Mouse (Mus musculus): ENCODE data around the gene Mex3d. TPM values are rescaled to one million over a fixed set of nuclear protein-coding genes. Genes with fewer than 3 reads are reported as not detected.
A peak's percentile ranks its signal among the peaks of the same experiment; 100 is the strongest.

Gene Mex3d
- polyA plus RNA-seq, 1 experiment from 2014 or later: 0.78 TPM

DNA sequence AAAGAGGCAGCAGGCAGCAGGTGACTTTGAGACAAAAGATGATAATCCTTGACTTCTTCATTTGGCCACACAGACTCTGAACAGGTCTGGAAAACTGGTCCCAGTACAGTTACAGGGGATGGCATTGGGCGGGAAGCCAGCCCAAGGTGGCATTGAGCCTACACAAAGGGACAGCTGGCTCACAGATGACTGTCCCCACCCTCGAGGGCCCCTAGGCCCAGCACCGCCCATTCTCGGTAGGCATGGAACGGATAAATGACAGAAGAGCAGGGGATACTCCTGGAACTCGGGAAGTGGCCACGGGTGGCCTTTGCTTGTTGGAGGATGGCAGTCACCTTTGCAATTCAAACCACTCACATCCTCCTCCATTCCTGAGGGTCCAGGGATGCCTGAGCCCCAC, 2.1 kb downstream of the Mex3d start:
- 0 out of 2 replicates have a peak overlapping the region, but pooled peaks have one; percentile 72 for H3K9ac ChIP-seq
- WGBS (ENCODE audit: insufficient replicate concordance): 48% methylated on average over 7 of the region's 7 CpGs
- no peaks in the 10 kb centered on the region for H3K9me3 ChIP-seq (replicated peaks)
- peak overlapping the region; percentile 79 for H3K27ac ChIP-seq (replicated peaks)
- H3K27me3 ChIP-seq: peaks cover 19% of the 10 kb centered on the region
- no peak for ATAC-seq (ENCODE audit: insufficient read depth)
- H3K4me3 ChIP-seq (replicated peaks): peak overlapping the region; percentile 71
- H3K4me1 ChIP-seq (replicated peaks): peaks cover 60% of the 10 kb centered on the region
- peak overlapping the region; percentile 99 for H3K4me2 ChIP-seq
- H3K36me3 ChIP-seq (replicated peaks): peaks cover 21% of the 10 kb centered on the region

DNA sequence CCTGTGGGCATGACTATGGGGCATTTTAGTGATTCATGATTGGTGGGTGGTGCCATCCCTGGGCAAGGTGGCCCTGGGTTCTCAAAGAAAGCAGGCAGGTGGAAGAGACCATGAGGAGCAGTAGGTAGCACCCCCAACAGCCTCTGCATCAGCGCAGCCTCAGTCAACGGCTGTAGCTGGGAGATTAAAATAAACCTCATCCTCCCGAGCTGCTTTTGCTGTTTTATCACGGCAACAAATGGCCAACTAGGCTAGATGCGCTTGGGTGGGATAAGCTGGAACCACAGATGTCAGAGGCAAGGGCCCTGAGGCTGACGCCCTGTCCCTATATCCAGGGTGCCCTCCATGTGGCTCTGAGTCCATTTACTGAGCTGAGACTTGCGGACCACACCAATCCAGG, 2.8 kb downstream of the Mex3d start:
- Histone ChIP-seq H3K9ac (no peak overlapping the region), H3K4me1 (replicated peaks) (peaks cover 60% of the 10 kb centered on the region), H3K9me3 (replicated peaks) (no peaks in the 10 kb centered on the region), H3K36me3 (replicated peaks) (peaks cover 21% of the 10 kb centered on the region), H3K27me3 (peaks cover 19% of the 10 kb centered on the region), H3K4me2 (peak overlapping the region; percentile 99), H3K27ac (replicated peaks) (peak overlapping the region; percentile 79), H3K4me3 (replicated peaks) (peak overlapping the region; percentile 71)
- ATAC-seq (ENCODE audit: insufficient read depth): peak; percentile 57
- 27% methylated on average over 7 of the region's 7 CpGs for whole genome bisulfite sequencing (ENCODE audit: insufficient replicate concordance)

DNA sequence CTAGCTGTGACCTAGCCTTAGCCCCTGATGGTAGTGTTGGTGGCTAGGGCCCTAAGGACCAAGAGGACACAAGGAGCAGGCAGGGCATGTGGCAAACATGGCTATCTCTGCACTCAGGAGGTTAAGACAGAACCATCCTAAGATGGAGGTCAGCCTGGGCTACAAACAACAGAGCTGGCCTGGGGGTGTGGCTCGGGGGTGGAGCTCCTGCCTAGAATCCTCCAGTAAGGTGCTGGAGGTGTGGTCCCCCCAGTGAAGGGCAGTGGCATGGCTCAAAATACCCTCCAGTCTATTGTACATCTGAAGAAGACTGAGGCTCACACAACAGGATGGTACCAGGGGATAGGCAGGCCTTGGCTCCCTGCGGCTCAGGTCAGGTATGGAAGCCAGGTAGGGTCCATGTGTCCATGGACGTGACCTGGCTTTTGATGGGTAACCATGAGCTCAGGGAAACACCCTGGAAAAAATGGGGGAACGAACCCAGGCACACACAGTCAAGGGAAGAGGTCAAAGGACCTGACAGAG, 3.3 kb downstream of the Mex3d start:
- H3K36me3 ChIP-seq (replicated peaks): peaks cover 21% of the 10 kb centered on the region
- no peak for ATAC-seq (ENCODE audit: insufficient read depth)
- H3K27me3 ChIP-seq: peaks cover 19% of the 10 kb centered on the region
- no peak overlapping the region for H3K4me3 ChIP-seq (replicated peaks)
- peaks cover 58% of the 10 kb centered on the region for H3K4me1 ChIP-seq (replicated peaks)
- H3K27ac ChIP-seq (replicated peaks): peak overlapping the region; percentile 79; the same call in 1 of the 2 replicates
- no peak overlapping the region for H3K9ac ChIP-seq
- 73% methylated on average over 4 of the region's 4 CpGs for WGBS (ENCODE audit: insufficient replicate concordance)
- no peaks in the 10 kb centered on the region for H3K9me3 ChIP-seq (replicated peaks)
- peak overlapping the region; percentile 99 for H3K4me2 ChIP-seq

DNA sequence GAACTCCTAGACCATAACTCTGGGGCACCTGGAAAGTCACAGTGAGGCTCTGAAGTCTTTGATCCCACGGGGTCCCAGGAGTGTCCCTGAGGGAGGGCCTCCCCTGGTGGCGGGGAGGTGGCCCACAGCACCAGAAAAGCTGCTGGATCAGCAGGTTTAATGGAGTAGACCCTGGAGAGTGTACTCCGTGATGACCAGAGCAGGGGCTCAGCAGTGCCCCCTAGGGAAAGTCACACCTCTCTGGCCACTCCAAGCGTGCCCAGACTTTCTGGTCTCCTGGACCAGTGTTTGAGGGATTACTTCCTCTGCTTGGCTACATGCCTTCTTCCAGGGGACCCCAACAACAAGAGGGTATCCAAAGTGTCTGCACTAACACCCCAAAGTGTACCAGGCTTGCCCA, 4.0 kb downstream of the Mex3d start:
- WGBS (ENCODE audit: insufficient replicate concordance): 65% methylated on average over 4 of the region's 4 CpGs
- peaks cover 52% of the 10 kb centered on the region for H3K4me1 ChIP-seq (replicated peaks)
- peaks cover 19% of the 10 kb centered on the region for H3K27me3 ChIP-seq
- no peak overlapping the region for H3K27ac ChIP-seq (replicated peaks)
- H3K9me3 ChIP-seq (replicated peaks): no peaks in the 10 kb centered on the region
- ATAC-seq (ENCODE audit: insufficient read depth): no peak
- H3K4me2 ChIP-seq: no peak overlapping the region
- no peak overlapping the region for H3K4me3 ChIP-seq (replicated peaks)
- H3K9ac ChIP-seq: no peak overlapping the region
- peaks cover 21% of the 10 kb centered on the region for H3K36me3 ChIP-seq (replicated peaks)

DNA sequence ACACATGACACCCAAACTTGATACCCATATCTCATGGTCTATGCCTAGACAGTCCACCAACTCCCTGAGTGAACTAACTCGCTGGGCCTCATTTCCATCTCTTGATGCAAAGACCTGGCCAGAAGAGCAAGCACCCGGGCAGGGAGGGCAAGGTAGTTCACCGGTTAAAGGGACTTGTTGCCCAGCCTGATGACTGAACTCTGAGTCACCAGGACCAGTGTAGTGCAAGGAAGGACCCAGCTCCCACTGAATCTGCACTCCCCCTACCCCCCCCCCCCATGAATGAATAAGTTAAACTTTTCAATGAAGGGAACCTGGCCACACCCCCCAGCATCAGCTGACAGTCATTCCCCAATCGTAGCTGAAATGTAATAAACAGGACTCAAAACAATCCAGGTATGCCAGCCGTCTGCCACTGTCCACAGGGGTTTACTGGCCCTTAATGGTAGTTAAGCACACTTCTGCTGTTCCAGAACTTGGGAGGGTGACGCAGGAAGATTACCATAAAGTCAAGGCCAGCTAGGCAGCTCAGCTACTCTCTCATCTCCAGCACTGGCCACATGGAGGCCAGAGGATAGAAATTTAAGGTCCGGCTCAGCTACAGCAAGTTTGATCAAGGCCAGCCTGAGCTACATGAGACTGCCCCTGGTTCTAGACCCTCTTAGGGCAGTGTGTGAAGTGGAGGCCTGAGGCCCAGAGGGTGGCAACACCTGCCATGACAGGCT, 4.7 kb downstream of the Mex3d start:
- Histone ChIP-seq H3K9ac (no peak overlapping the region), H3K9me3 (replicated peaks) (no peaks in the 10 kb centered on the region), H3K4me2 (no peak overlapping the region), H3K36me3 (replicated peaks) (peaks cover 21% of the 10 kb centered on the region), H3K27ac (replicated peaks) (no peak overlapping the region), H3K4me3 (replicated peaks) (no peak overlapping the region), H3K27me3 (peaks cover 19% of the 10 kb centered on the region), H3K4me1 (replicated peaks) (peaks cover 48% of the 10 kb centered on the region)
- no peak for ATAC-seq (ENCODE audit: insufficient read depth)
- WGBS (ENCODE audit: insufficient replicate concordance): 82% methylated on average over 7 of the region's 7 CpGs

DNA sequence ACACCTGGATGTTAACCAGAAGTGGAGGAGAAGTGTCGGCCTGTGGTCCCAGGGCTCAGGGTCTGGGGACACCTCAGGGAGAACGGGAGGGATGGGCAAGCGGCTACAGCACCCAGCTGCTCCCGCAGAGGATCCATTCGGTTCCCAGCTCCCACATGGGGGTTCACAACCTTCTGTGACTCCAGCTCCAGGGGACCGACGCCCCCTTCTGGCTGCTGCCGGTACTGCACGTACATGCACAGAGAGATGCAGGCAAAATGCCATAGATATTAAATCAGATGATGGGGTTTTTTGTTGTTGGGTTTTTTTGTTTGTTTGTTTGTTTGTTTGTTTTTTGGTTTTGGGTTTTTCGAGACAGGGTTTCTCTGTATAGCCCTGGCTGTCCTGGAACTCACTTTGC, 9.7 kb downstream of the Mex3d start:
- ATAC-seq (ENCODE audit: insufficient read depth): no peak

DNA sequence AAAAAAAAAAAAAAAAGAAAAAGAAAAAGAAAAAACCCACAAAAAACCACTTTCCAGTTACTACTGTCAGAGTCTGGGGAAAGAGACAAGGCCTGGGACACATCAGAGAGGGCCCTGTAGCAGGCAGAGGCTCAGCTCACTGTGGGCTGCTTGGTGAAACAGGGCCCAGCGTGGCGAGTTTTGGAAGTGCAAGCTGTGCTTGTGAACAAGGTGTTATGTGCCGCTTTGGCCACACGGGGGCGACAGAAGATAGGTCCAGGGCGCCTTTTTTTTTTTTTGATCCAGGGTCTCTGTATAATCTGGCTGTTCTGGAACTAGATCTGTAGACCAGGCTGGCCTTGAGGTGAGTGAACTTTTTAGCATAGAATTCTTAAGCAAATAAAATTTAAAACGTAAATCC, 11.3 kb downstream of the Mex3d start:
- Histone ChIP-seq H3K4me1 (replicated peaks) (peaks cover 10% of the 10 kb centered on the region; the same call in 1 of the 2 replicates), H3K4me2 (no peak overlapping the region), H3K27me3 (peaks cover 20% of the 10 kb centered on the region), H3K27ac (replicated peaks) (no peak overlapping the region), H3K9ac (no peak overlapping the region), H3K4me3 (replicated peaks) (no peak overlapping the region), H3K36me3 (replicated peaks) (peaks cover 6% of the 10 kb centered on the region; the same call in 1 of the 2 replicates), H3K9me3 (replicated peaks) (no peaks in the 10 kb centered on the region)
- WGBS (ENCODE audit: insufficient replicate concordance): 2% methylated on average over 7 of the region's 7 CpGs
- ATAC-seq (ENCODE audit: insufficient read depth): peak; percentile 36; the same call in 1 of the 2 replicates

More for the DNA sequence above, 9.7 kb downstream of the Mex3d start:
- Histone ChIP-seq H3K4me2 (no peak overlapping the region), H3K27ac (replicated peaks) (no peak overlapping the region), H3K4me1 (replicated peaks) (peaks cover 4% of the 10 kb centered on the region; the same call in 1 of the 2 replicates), H3K27me3 (peaks cover 7% of the 10 kb centered on the region), H3K4me3 (replicated peaks) (no peak overlapping the region), H3K9ac (no peak overlapping the region), H3K9me3 (replicated peaks) (no peaks in the 10 kb centered on the region), H3K36me3 (replicated peaks) (peaks cover 21% of the 10 kb centered on the region)
- WGBS (ENCODE audit: insufficient replicate concordance): 46% methylated on average over 10 of the region's 10 CpGs

DNA sequence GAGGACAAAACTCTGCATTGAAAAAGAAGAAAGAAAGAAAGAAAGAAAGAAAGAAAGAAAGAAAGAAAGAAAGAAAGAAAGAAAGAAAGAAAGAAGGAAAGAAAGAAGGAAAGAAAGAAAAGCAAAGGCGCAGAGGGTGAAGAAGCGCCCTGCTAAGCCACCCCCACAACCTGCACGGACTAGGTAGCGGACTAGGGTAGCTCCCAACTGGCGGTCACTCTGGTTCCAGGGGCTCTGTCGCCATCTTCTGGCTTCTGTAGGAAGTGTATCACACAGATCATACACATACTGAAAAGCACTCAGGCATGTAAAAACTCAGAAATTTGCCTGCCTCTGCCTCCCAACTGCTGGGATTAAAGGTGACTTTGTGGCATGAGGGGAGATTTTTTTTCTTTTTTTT, 13.4 kb downstream of the Mex3d start:
- ATAC-seq (ENCODE audit: insufficient read depth): no peak
- WGBS (ENCODE audit: insufficient replicate concordance): 17% methylated on average over 6 of the region's 6 CpGs

DNA sequence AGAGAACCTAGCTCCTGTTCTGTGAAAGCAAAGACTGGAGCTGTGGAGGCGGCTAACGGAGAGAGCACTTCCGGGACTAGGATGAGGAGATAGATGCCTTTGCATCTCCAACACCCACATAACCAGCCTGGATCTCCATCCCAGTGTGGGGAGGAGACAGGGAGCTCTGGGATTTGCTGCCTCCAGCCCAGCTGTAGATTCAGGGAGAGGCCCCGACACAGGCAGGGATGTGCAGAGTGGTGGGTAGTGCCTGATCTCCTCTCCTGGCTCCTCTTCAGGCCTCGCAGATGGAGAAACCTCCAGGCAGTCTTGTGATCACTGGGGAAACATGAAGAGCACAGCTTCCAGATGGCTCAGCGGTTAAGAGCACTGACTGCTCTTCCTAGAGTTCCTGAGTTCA, 14.8 kb downstream of the Mex3d start:
- Histone ChIP-seq H3K9me3 (replicated peaks) (no peaks in the 10 kb centered on the region), H3K36me3 (replicated peaks) (no peaks in the 10 kb centered on the region), H3K4me3 (replicated peaks) (no peak overlapping the region), H3K4me2 (no peak overlapping the region), H3K27me3 (peaks cover 36% of the 10 kb centered on the region), H3K4me1 (replicated peaks) (peaks cover 6% of the 10 kb centered on the region; the same call in 1 of the 2 replicates), H3K9ac (no peak overlapping the region), H3K27ac (replicated peaks) (no peak overlapping the region)
- ATAC-seq (ENCODE audit: insufficient read depth): no peak
- 75% methylated on average over 6 of the region's 6 CpGs for WGBS (ENCODE audit: insufficient replicate concordance)

More for the DNA sequence above, 13.4 kb downstream of the Mex3d start:
- no peaks in the 10 kb centered on the region for H3K9me3 ChIP-seq (replicated peaks)
- H3K4me3 ChIP-seq (replicated peaks): no peak overlapping the region
- H3K36me3 ChIP-seq (replicated peaks): no peaks in the 10 kb centered on the region
- peaks cover 10% of the 10 kb centered on the region; the same call in 1 of the 2 replicates for H3K4me1 ChIP-seq (replicated peaks)
- H3K27ac ChIP-seq (replicated peaks): no peak overlapping the region
- no peak overlapping the region for H3K4me2 ChIP-seq
- H3K9ac ChIP-seq: no peak overlapping the region
- H3K27me3 ChIP-seq: peaks cover 33% of the 10 kb centered on the region

DNA sequence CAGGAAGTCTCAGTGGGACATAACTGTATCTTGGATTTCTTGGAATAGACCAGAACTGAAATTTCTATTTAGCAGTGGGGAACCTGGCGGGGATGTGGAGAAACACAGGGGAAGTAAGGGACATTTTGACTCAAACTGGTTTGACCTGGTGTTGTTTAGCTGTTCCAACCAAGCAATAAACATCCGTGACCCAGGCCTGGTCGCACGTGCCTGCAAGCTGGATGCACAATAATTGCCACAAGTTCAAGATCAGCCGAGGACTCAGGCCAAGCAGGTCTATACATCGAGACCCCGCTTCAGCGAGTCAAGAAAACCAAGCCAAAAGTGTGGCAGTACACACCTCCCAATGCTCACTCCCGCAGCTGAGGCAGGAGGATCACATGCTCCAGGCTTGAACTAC, 15.5 kb downstream of the Mex3d start:
- Histone ChIP-seq H3K9ac (no peak overlapping the region), H3K9me3 (replicated peaks) (no peaks in the 10 kb centered on the region), H3K4me1 (replicated peaks) (peaks cover 6% of the 10 kb centered on the region; the same call in 1 of the 2 replicates), H3K4me2 (no peak overlapping the region), H3K36me3 (replicated peaks) (no peaks in the 10 kb centered on the region), H3K4me3 (replicated peaks) (no peak overlapping the region), H3K27me3 (peaks cover 44% of the 10 kb centered on the region), H3K27ac (replicated peaks) (no peak overlapping the region)
- ATAC-seq (ENCODE audit: insufficient read depth): no peak
- 49% methylated on average over 9 of the region's 9 CpGs for WGBS (ENCODE audit: insufficient replicate concordance)

DNA sequence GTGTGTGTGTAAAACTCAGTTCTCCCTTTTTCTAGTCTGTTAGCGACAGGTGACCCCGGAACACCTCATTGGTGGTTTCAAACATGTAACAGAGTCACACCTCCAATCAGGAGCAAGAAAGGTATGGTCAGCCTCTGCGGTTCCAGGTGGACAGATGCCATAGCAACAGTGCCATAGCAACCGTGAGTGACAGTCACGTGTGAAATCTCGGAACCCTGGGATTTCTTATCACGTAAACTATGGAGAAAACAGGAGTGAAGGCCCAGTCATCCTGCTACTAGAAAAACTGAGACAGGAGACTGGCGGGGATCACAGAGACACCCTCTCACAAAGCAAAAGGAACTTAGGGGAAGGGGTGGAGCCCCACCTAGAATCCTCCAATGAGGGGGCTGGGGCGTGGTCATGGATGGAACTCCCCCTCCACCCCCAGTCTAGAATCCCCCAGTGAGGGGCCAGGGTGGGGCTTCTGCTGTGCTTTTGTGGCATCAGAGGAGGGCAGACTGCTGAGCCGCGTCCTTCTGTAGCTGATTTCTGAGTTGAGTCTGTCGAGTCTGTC, 16.0 kb downstream of the Mex3d start:
- no peaks in the 10 kb centered on the region for H3K36me3 ChIP-seq (replicated peaks)
- no peak for ATAC-seq (ENCODE audit: insufficient read depth)
- H3K4me3 ChIP-seq (replicated peaks): no peak overlapping the region
- no peak overlapping the region for H3K27ac ChIP-seq (replicated peaks)
- peaks cover 6% of the 10 kb centered on the region; the same call in 1 of the 2 replicates for H3K4me1 ChIP-seq (replicated peaks)
- no peak overlapping the region for H3K4me2 ChIP-seq
- 7% methylated on average over 12 of the region's 12 CpGs for WGBS (ENCODE audit: insufficient replicate concordance)
- H3K27me3 ChIP-seq: peaks cover 48% of the 10 kb centered on the region
- no peaks in the 10 kb centered on the region for H3K9me3 ChIP-seq (replicated peaks)
- no peak overlapping the region for H3K9ac ChIP-seq

Measured in liver, embryonic 15.5 days (tissue).